Mouse (Mus musculus) neural tube, embryonic 13.5 days (tissue): ENCODE measurements around the gene Fancg. TPM values are rescaled to one million over a fixed set of nuclear protein-coding genes. Genes with fewer than 3 reads are reported as not detected.

Experiments used
- ATAC-seq: fragments of 200-750 bp; cut with Nextera tagmentation; 2 replicates; pipeline ENCODE4 v1.8.0; 2017; ENCODE audit warnings: low read depth, mild to moderate bottlenecking, moderate TSS enrichment, moderate library complexity
- H3K27ac ChIP-seq: fragments of 300-500 bp; sonication (generic); replicated peaks from 2 replicates; pipeline ENCODE4 v1.5.1; 2015; ENCODE audit warnings: moderate library complexity, mild to moderate bottlenecking, inconsistent platforms
- H3K27me3 ChIP-seq: fragments of 300-500 bp; sonication (generic); 2 replicates; pipeline ENCODE4 v1.6.1; 2015; ENCODE audit warnings: mild to moderate bottlenecking, inconsistent platforms
- H3K36me3 ChIP-seq: fragments of 300-500 bp; sonication (generic); 2 replicates; pipeline ENCODE4 v1.6.1; 2015; ENCODE audit warnings: mild to moderate bottlenecking, inconsistent platforms
- H3K4me1 ChIP-seq: fragments of 300-500 bp; sonication (generic); replicated peaks from 2 replicates; pipeline ENCODE4 v1.6.1; 2015; ENCODE audit warnings: inconsistent platforms
- H3K4me2 ChIP-seq: fragments of 300-500 bp; sonication (generic); 2 replicates; pipeline ENCODE4 v1.6.1; 2015; ENCODE audit warnings: inconsistent platforms, mild to moderate bottlenecking, moderate library complexity
- H3K4me3 ChIP-seq: fragments of 300-500 bp; sonication (generic); 2 replicates; pipeline ENCODE4 v1.5.1; 2015; ENCODE audit warnings: mild to moderate bottlenecking, inconsistent platforms
- H3K9ac ChIP-seq: fragments of 300-500 bp; sonication (generic); 2 replicates; pipeline ENCODE4 v1.6.1; 2015; ENCODE audit warnings: moderate library complexity, mild to moderate bottlenecking, inconsistent platforms
- H3K9me3 ChIP-seq: fragments of 300-500 bp; sonication (generic); 2 replicates; pipeline ENCODE4 v1.6.1; 2016; ENCODE audit warnings: inconsistent platforms
- whole genome bisulfite sequencing: fragments of 180-500 bp; shearing (Covaris S2); methylation state at CpG from one replicate; pipeline ENCODE4 v1.1.7; 2015; 5-methylcytosine and 5-hydroxymethylcytosine counted together
- polyA plus RNA-seq: library from polyadenylated mRNA; unstranded; fragments of >200 nt; fragmentation: Nextera tagmentation; extraction: Ambion mirVana; gene quantifications from 2 replicates; pipeline ENCODE4 v1.2.1, GENCODE M21; 2015

Fancg gene
- polyA plus RNA-seq, 1 experiment from 2014 or later = 20.4 TPM

DNA sequence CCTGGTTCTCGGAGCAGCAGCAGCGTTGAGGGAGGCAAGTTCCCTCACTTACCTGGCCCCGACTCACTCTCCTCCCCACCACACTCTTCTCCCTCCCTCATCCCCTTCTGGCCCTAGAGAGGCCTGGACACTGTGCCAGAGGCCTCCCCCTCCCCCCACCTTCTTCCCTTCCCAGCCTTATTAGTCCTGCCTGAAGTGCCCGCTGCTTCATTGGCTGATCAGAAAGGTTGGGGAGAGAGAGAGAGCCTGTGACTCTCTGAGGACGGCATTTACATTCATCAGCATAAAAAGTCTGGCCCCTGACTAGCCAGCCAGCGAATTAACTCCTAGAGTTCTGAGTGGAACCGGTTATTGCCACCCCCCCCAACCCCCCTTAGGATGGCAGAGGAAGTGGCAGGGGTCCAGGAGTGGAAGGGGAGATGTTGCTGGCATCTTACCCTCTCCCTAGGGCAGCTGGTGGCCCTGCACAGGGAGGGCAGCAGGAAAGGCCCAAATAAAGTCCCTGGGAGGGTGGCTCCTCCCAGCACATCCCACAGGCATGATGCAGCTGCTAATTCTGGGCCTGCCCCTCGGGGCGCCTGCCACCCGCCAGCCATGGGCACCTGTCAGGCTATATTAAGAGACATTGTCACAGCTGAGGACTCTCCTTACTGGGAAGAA is 56.7 kb downstream of the Fancg start:
- no peaks in the 10 kb centered on the region for H3K27me3 ChIP-seq
- H3K4me3 ChIP-seq = peak overlapping the region; percentile 76
- peak; percentile 10 for ATAC-seq
- peaks cover 59% of the 10 kb centered on the region for H3K4me1 ChIP-seq
- H3K9me3 ChIP-seq = no peaks in the 10 kb centered on the region
- 12% methylated on average over 10 of the region's 10 CpGs for WGBS
- peaks cover 47% of the 10 kb centered on the region for H3K36me3 ChIP-seq
- peak overlapping the region; percentile 97 for H3K27ac ChIP-seq
- H3K9ac ChIP-seq = peak overlapping the region; percentile 98
- peak overlapping the region; percentile 93 for H3K4me2 ChIP-seq

GRCm38 (mm10) chr4:42952563-42952962 is 57.7 kb downstream of the Fancg start:
- Histone ChIP-seq H3K27me3 (no peaks in the 10 kb centered on the region), H3K9ac (peak overlapping the region; percentile 98), H3K4me2 (peak overlapping the region; percentile 93), H3K4me1 (peaks cover 69% of the 10 kb centered on the region), H3K36me3 (peaks cover 37% of the 10 kb centered on the region), H3K4me3 (peak overlapping the region; percentile 76), H3K27ac (peak overlapping the region; percentile 97), H3K9me3 (no peaks in the 10 kb centered on the region)
- WGBS = 81% methylated on average over 7 of the region's 7 CpGs
- ATAC-seq = no peak

Other genes with a start within 250 kb of the Fancg start
- gene Ccl21a, start 236.5 kb downstream of the Fancg start, polyA plus RNA-seq = 0.93 and 2.1 TPM in 2 replicates
- gene Fam205a1, start 156.6 kb downstream of the Fancg start, polyA plus RNA-seq = 0.06 TPM in 1 of 2 replicates, not detected in the other
- gene Gm12394, start 153.7 kb downstream of the Fancg start, polyA plus RNA-seq = 0.45 and 0.59 TPM in 2 replicates
- gene Fam205c, start 136.3 kb downstream of the Fancg start, polyA plus RNA-seq = 1.5 and 3.0 TPM in 2 replicates
- 20.1 and 27.6 TPM in 2 replicates for gene Phf24, start 93.8 kb downstream of the Fancg start, polyA plus RNA-seq
- gene Dnajb5, start 60.7 kb downstream of the Fancg start, polyA plus RNA-seq = 50.1 and 50.5 TPM in 2 replicates
- 0.57 and 1.3 TPM in 2 replicates for gene 1700022I11Rik, start 40.9 kb downstream of the Fancg start, polyA plus RNA-seq
- gene Vcp, start 10.0 kb downstream of the Fancg start, polyA plus RNA-seq = 526 and 554 TPM in 2 replicates
- 22.4 and 23.3 TPM in 2 replicates for gene Pigo, start 15.3 kb upstream of the Fancg start, polyA plus RNA-seq
- gene Stoml2, start 21.2 kb upstream of the Fancg start, polyA plus RNA-seq = 224 and 235 TPM in 2 replicates
- 28.4 and 29.9 TPM in 2 replicates for gene Fam214b, start 35.7 kb upstream of the Fancg start, polyA plus RNA-seq
- gene Unc13b, start 48.4 kb upstream of the Fancg start, polyA plus RNA-seq = 15.1 and 16.5 TPM in 2 replicates